Mouse (Mus musculus): ENCODE data around the gene Setd1b. TPM values are rescaled to one million over a fixed set of nuclear protein-coding genes. Genes with fewer than 3 reads are reported as not detected.

The Setd1b gene
- polyA plus RNA-seq, 1 experiment from 2014 or later = 8.1 TPM

DNA sequence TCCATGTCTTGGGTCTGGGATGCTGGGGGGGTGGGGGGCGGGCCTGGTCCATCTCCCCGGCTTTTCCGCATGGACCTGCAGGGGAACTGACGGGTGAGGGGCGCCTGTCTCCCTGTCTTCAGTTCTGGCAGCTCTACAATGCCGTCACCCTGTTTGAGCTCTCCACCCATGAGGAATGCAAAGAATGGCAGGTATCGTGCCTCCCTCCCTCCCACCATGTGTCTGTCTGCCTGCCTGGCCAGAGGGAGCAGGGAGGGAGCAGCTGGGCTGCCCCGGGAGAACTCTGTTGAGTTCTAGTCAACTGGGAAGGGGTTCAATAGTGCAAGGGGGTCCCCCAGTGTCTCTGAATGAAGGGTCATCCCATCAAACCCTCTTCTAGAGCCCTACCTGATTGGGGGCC lies 25.9 kb upstream of the Setd1b start:
- Histone ChIP-seq H3K27ac (replicated peaks) (no peak overlapping the region), H3K9me3 (no peaks in the 10 kb centered on the region), H3K4me3 (no peak overlapping the region), H3K27me3 (replicated peaks; ENCODE audit: low read depth, poor library complexity, severe bottlenecking) (no peaks in the 10 kb centered on the region), H3K36me3 (replicated peaks) (peaks cover 2% of the 10 kb centered on the region; the same call in 1 of the 2 replicates), H3K4me1 (peaks cover 9% of the 10 kb centered on the region; the same call in 1 of the 2 replicates)
- WGBS = 65% methylated on average over 8 of the region's 8 CpGs
- no peak for DNase-seq (ENCODE audit: low spot score)

GRCm38 (mm10) chr5:123117257-123117656 lies 24.7 kb upstream of the Setd1b start:
- no peak overlapping the region for H3K4me3 ChIP-seq
- no peaks in the 10 kb centered on the region for H3K27me3 ChIP-seq (replicated peaks; ENCODE audit: low read depth, poor library complexity, severe bottlenecking)
- WGBS = 15% methylated on average over 10 of the region's 10 CpGs
- DNase-seq (ENCODE audit: low spot score) = peak; percentile 83
- peaks cover 9% of the 10 kb centered on the region; the same call in 1 of the 2 replicates for H3K4me1 ChIP-seq
- 0 out of 2 replicates have a peak overlapping the region, but pooled peaks have one; percentile 31 for H3K27ac ChIP-seq (replicated peaks)
- H3K9me3 ChIP-seq = no peaks in the 10 kb centered on the region
- H3K36me3 ChIP-seq (replicated peaks) = peaks cover 4% of the 10 kb centered on the region

DNA sequence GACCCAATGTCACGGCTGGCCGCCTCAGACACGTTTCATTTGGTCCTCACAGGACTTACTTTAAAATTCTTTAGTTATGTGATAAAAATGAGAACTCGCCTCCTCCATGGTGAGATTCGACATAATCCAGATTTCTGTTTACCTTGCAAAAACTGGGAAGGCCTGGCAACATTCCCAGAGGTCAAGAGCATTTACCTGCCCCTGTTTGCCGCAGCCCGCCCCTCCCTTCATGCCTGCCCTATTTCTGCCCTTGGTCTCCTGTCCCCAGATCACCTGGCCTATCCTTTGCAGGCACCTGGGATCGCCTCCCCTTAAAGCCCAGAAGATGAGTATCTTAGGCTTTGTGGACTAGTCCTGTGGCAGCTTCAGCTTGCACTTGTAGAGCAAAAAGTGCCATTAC lies 24.2 kb upstream of the Setd1b start:
- DNase-seq (ENCODE audit: low spot score) = no peak
- Histone ChIP-seq H3K9me3 (peaks cover 3% of the 10 kb centered on the region; the same call in 1 of the 2 replicates), H3K27ac (replicated peaks) (no peak overlapping the region), H3K27me3 (replicated peaks; ENCODE audit: low read depth, poor library complexity, severe bottlenecking) (no peaks in the 10 kb centered on the region), H3K4me1 (peaks cover 9% of the 10 kb centered on the region; the same call in 1 of the 2 replicates), H3K36me3 (replicated peaks) (peaks cover 8% of the 10 kb centered on the region), H3K4me3 (no peak overlapping the region)
- WGBS = 85% methylated on average over 8 of the region's 8 CpGs

DNA sequence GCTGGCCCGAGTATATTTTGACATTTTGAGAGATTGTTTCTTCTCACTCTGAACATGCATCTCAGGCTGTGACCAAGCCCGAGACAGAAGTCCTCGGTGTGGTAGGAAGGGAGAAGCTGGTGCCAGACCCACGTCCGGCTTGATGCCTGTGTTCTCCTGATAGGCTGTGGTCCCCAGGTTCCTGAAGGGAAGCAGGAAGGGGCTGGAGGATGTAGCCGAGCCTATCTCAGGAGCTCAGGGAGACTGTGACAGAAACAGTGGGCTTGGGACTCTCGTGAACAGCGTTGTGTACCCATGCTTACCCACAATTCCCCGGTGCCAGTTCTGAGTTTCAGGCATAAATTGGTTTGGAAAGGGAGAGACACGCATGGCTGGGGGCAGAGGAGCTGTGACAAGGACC lies 23.2 kb upstream of the Setd1b start:
- Histone ChIP-seq H3K27me3 (replicated peaks; ENCODE audit: low read depth, poor library complexity, severe bottlenecking) (no peaks in the 10 kb centered on the region), H3K4me3 (no peak overlapping the region), H3K36me3 (replicated peaks) (peaks cover 17% of the 10 kb centered on the region), H3K9me3 (peaks cover 3% of the 10 kb centered on the region; the same call in 1 of the 2 replicates), H3K27ac (replicated peaks) (no peak overlapping the region), H3K4me1 (peaks cover 9% of the 10 kb centered on the region; the same call in 1 of the 2 replicates)
- DNase-seq (ENCODE audit: low spot score) = no peak
- WGBS = 85% methylated on average over 10 of the region's 10 CpGs

GRCm38 (mm10) chr5:123120624-123121215 lies 21.3 kb upstream of the Setd1b start:
- no peak for DNase-seq (ENCODE audit: low spot score)
- Histone ChIP-seq H3K9me3 (peaks cover 3% of the 10 kb centered on the region; the same call in 1 of the 2 replicates), H3K4me3 (no peak overlapping the region), H3K36me3 (replicated peaks) (peaks cover 25% of the 10 kb centered on the region), H3K27me3 (replicated peaks; ENCODE audit: low read depth, poor library complexity, severe bottlenecking) (no peaks in the 10 kb centered on the region), H3K4me1 (peaks cover 8% of the 10 kb centered on the region; the same call in 1 of the 2 replicates), H3K27ac (replicated peaks) (no peak overlapping the region; the same call in 1 of the 2 replicates)
- WGBS = 69% methylated on average over 7 of the region's 7 CpGs

- Histone ChIP-seq H3K36me3 (replicated peaks) (peaks cover 33% of the 10 kb centered on the region), H3K4me1 (peaks cover 3% of the 10 kb centered on the region; the same call in 1 of the 2 replicates), H3K27ac (replicated peaks) (no peak overlapping the region), H3K4me3 (no peak overlapping the region), H3K9me3 (peaks cover 3% of the 10 kb centered on the region; the same call in 1 of the 2 replicates), H3K27me3 (replicated peaks; ENCODE audit: low read depth, poor library complexity, severe bottlenecking) (no peaks in the 10 kb centered on the region)
- DNase-seq (ENCODE audit: low spot score) = no peak
- WGBS = 89% methylated on average over 4 of the region's 4 CpGs
Measured at GRCm38 (mm10) chr5:123122181-123122580, 19.8 kb upstream of the Setd1b start.

GRCm38 (mm10) chr5:123125105-123125504 lies 16.9 kb upstream of the Setd1b start:
- no peaks in the 10 kb centered on the region; the same call in 1 of the 2 replicates for H3K27me3 ChIP-seq (replicated peaks; ENCODE audit: low read depth, poor library complexity, severe bottlenecking)
- H3K27ac ChIP-seq (replicated peaks) = no peak overlapping the region
- no peak overlapping the region for H3K4me3 ChIP-seq
- H3K9me3 ChIP-seq = peaks cover 3% of the 10 kb centered on the region; the same call in 1 of the 2 replicates
- peaks cover 11% of the 10 kb centered on the region; the same call in 1 of the 2 replicates for H3K4me1 ChIP-seq
- WGBS = 82% methylated on average over 6 of the region's 6 CpGs
- no peak for DNase-seq (ENCODE audit: low spot score)
- peaks cover 47% of the 10 kb centered on the region for H3K36me3 ChIP-seq (replicated peaks)

- Histone ChIP-seq H3K9me3 (peaks cover 3% of the 10 kb centered on the region; the same call in 1 of the 2 replicates), H3K4me1 (peaks cover 10% of the 10 kb centered on the region; the same call in 1 of the 2 replicates), H3K27me3 (replicated peaks; ENCODE audit: low read depth, poor library complexity, severe bottlenecking) (peaks cover 4% of the 10 kb centered on the region; the same call in 1 of the 2 replicates), H3K27ac (replicated peaks) (no peak overlapping the region), H3K4me3 (no peak overlapping the region), H3K36me3 (replicated peaks) (peaks cover 54% of the 10 kb centered on the region)
- DNase-seq (ENCODE audit: low spot score) = no peak
- WGBS = 85% methylated on average over 18 of the region's 18 CpGs
Measured at GRCm38 (mm10) chr5:123125638-123126406, 16.2 kb upstream of the Setd1b start.

DNA sequence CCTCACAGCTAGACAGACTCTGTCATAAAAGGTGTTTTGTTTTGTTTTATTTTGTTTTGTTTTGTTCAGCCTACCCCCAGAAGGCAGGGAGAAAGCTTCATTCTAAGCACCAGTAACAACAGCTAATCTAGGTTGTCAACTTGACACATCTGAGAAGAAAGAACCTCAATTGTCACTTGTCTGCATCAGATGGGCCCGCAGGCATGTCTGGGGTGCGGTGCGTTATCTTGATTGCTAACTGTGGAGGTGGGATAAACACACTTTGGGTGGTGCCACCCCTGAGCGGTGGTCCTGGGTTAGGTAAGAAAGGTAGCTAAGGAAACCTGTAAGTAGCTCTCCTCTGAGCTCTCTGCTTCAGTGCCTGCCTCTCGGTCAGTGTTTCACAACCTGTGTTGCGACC lies 15.0 kb upstream of the Setd1b start:
- Histone ChIP-seq H3K4me1 (peaks cover 18% of the 10 kb centered on the region), H3K9me3 (peaks cover 3% of the 10 kb centered on the region; the same call in 1 of the 2 replicates), H3K27ac (replicated peaks) (no peak overlapping the region), H3K36me3 (replicated peaks) (peaks cover 62% of the 10 kb centered on the region), H3K27me3 (replicated peaks; ENCODE audit: low read depth, poor library complexity, severe bottlenecking) (peaks cover 15% of the 10 kb centered on the region), H3K4me3 (no peak overlapping the region)
- 75% methylated on average over 6 of the region's 6 CpGs for WGBS
- DNase-seq (ENCODE audit: low spot score) = no peak

DNA sequence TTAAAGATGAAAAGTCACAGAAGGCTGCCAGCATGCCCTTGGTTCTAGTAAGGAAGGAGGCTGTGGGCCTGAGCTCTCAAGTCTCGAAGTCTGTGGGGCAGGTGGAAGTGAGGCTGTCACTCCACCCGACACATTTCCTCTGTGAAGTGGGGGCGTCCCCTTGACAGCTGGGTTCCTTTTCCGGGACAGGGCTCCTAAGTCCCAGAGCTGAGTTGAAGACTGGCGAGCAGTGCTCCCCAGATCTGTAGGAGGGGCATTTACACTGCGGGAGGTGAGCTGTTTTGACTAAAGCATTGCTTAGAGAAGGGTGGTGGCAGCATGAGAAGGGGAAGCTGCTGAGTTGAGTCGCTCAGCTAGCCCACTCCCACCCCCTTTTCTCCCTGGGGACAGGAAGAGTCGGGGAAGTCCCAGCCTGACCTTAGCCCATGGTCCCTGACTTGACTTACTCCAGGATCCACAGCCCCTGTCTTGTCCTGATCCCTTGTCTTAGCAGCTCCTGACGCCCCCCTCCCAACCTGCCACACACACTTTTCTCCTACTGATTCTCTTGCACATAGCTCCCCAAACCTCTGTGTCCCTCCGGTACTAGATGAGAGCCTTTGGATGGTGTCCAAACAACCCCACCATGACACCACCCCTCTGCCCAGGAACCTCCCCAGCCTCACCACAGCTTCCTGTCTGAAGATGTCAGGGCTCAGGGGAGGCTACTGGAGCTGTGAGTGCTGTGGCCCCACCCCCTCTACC lies 13.4 kb upstream of the Setd1b start:
- Histone ChIP-seq H3K27me3 (replicated peaks; ENCODE audit: low read depth, poor library complexity, severe bottlenecking) (peaks cover 17% of the 10 kb centered on the region), H3K27ac (replicated peaks) (no peak overlapping the region), H3K9me3 (no peaks in the 10 kb centered on the region), H3K4me1 (peaks cover 33% of the 10 kb centered on the region), H3K4me3 (no peak overlapping the region), H3K36me3 (replicated peaks) (peaks cover 52% of the 10 kb centered on the region)
- 57% methylated on average over 10 of the region's 10 CpGs for WGBS
- no peak for DNase-seq (ENCODE audit: low spot score)

- Histone ChIP-seq H3K27ac (replicated peaks) (no peak overlapping the region), H3K4me1 (peaks cover 40% of the 10 kb centered on the region), H3K36me3 (replicated peaks) (peaks cover 53% of the 10 kb centered on the region), H3K9me3 (no peaks in the 10 kb centered on the region), H3K4me3 (no peak overlapping the region), H3K27me3 (replicated peaks; ENCODE audit: low read depth, poor library complexity, severe bottlenecking) (peaks cover 17% of the 10 kb centered on the region)
- WGBS = 86% methylated on average over 10 of the region's 10 CpGs
- no peak for DNase-seq (ENCODE audit: low spot score)
Measured at GRCm38 (mm10) chr5:123129170-123129757, 12.7 kb upstream of the Setd1b start.

All from embryonic facial prominence, embryonic 10.5 days (tissue).